Mouse (Mus musculus): Measurements from ENCODE around the gene Rasgrp2. TPM values are rescaled to one million over a fixed set of nuclear protein-coding genes. Genes with fewer than 3 reads are reported as not detected.
A peak's percentile ranks its signal among the peaks of the same experiment; 100 is the strongest.

Rasgrp2 gene
- polyA plus RNA-seq, 1 experiment from 2014 or later = 89.2 TPM

DNA sequence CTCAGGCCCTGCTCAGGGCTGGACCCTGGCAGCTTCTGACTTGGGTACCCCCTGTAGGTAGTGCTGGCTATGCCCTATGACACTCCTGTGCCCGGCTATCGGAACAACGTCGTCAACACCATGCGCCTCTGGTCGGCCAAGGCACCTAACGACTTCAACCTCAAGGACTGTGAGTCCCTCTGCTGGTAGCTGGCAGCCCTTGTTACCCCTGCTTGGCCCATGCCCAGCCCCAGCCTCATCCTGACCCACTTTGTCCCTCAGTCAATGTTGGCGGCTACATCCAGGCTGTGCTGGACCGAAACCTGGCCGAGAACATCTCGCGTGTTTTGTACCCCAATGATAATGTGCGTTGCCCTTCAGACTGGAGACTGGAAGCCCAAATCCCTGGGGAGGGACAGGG, 11.1 kb upstream of the Rasgrp2 start:
- Histone ChIP-seq H3K4me1 (replicated peaks; ENCODE audit: control insufficient read depth, insufficient read depth, low read length) (0 out of 2 replicates have a peak, but pooled peaks cover 16% of the 10 kb centered on the region), H3K4me2 (replicated peaks) (no peak overlapping the region), H3K9ac (no peak overlapping the region), H3K9me3 (ENCODE audit: control insufficient read depth, low read length) (no peaks in the 10 kb centered on the region), H3K4me3 (replicated peaks; ENCODE audit: low read length) (no peak overlapping the region), H3K27ac (no peak overlapping the region), H3K27me3 (ENCODE audit: control insufficient read depth, insufficient read depth, low read length) (no peaks in the 10 kb centered on the region), H3K36me3 (replicated peaks; ENCODE audit: control insufficient read depth, insufficient read depth) (no peaks in the 10 kb centered on the region)
- 87% methylated on average over 13 of the region's 13 CpGs for WGBS
- ATAC-seq (ENCODE audit: low FRiP score) (no peak), DNase-seq (ENCODE audit: low spot score) (no peak)

DNA sequence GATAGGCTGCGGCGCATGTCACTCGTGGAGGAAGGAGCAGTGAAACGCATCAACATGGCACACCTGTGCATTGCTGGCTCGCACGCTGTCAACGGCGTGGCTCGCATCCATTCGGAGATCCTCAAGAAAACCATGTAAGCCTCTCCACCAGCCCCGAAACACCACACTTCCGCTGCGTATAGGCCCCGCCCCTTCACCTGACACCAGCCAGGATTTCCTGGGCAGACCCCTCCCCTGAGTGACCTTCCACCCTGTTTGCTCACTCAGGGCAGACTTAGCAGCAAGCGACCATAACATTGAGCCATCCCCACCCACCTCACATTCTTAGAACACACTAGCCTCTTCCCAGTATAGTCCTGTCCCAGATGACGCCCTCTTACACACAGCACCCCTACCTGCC, 9.3 kb upstream of the Rasgrp2 start:
- 0 out of 2 replicates have a peak, but pooled peaks cover 8% of the 10 kb centered on the region for H3K4me1 ChIP-seq (replicated peaks; ENCODE audit: control insufficient read depth, insufficient read depth, low read length)
- ATAC-seq (ENCODE audit: low FRiP score) (peak; percentile 58; the same call in 1 of the 2 replicates), DNase-seq (ENCODE audit: low spot score) (no peak)
- H3K9me3 ChIP-seq (ENCODE audit: control insufficient read depth, low read length) = no peaks in the 10 kb centered on the region
- H3K27ac ChIP-seq = no peak overlapping the region
- WGBS = 6% methylated on average over 16 of the region's 16 CpGs
- peak overlapping the region; percentile 28 for H3K4me3 ChIP-seq (replicated peaks; ENCODE audit: low read length)
- H3K27me3 ChIP-seq (ENCODE audit: control insufficient read depth, insufficient read depth, low read length) = no peaks in the 10 kb centered on the region
- peak overlapping the region; percentile 43 for H3K9ac ChIP-seq
- H3K4me2 ChIP-seq (replicated peaks) = peak overlapping the region; percentile 52
- no peaks in the 10 kb centered on the region for H3K36me3 ChIP-seq (replicated peaks; ENCODE audit: control insufficient read depth, insufficient read depth)

DNA sequence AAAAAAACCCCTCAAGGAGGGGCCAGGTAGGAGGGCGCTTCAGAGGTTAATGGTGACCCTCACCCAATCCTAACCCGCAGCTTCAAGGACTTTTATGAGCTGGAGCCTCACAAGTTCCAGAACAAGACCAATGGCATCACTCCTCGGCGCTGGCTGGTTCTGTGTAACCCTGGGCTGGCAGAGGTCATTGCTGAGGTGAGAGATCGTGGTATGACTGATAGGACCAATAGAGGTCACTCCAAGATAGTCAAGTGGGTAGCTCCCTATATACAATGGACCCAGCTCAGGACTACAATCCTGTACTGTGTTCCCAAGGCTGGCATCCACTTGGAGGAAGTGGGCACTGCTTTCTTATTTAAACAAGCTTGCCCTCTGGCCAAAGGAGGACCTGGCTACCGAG, 8.9 kb upstream of the Rasgrp2 start:
- ATAC-seq (ENCODE audit: low FRiP score) = 0 out of 2 replicates have a peak, but pooled peaks have one; percentile 6
- WGBS = 60% methylated on average over 6 of the region's 6 CpGs

DNA sequence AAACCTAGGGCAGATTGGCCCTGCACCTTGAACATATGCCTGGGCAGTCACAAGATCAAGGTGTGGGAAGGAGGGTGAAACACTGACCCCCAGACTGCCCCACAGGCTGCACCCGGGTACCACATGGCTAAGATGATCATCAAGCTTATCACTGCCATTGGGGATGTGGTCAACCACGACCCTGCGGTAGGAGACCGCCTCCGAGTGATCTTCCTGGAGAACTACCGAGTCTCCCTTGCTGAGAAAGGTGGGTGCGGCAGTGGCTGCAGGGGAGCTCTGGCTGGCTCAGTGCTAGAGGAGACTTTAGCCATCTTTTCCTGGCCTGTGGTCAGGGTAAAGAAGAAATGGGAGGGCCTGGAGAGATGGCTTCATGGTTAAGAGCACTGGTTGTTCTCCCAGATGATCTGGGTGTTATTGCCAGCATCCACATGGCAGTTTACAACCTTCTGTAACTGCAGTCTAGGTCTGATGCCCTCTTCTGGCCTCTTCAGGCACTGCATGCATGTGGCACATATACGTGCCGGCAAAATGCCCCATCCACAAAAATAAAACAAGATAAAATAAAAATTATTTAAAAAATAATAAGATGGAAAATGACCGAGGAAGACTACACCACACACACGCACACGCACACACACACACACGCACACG, 6.3 kb upstream of the Rasgrp2 start:
- Histone ChIP-seq H3K4me3 (replicated peaks; ENCODE audit: low read length) (no peak overlapping the region), H3K9me3 (ENCODE audit: control insufficient read depth, low read length) (no peaks in the 10 kb centered on the region), H3K4me1 (replicated peaks; ENCODE audit: control insufficient read depth, insufficient read depth, low read length) (0 out of 2 replicates have a peak, but pooled peaks cover 8% of the 10 kb centered on the region), H3K4me2 (replicated peaks) (no peak overlapping the region), H3K27me3 (ENCODE audit: control insufficient read depth, insufficient read depth, low read length) (no peaks in the 10 kb centered on the region), H3K9ac (no peak overlapping the region), H3K27ac (no peak overlapping the region), H3K36me3 (replicated peaks; ENCODE audit: control insufficient read depth, insufficient read depth) (no peaks in the 10 kb centered on the region)
- 95% methylated on average over 14 of the region's 14 CpGs for WGBS
- ATAC-seq (ENCODE audit: low FRiP score) (no peak), DNase-seq (ENCODE audit: low spot score) (no peak)

More for the DNA sequence above, 8.9 kb upstream of the Rasgrp2 start:
- no peaks in the 10 kb centered on the region for H3K27me3 ChIP-seq (ENCODE audit: control insufficient read depth, insufficient read depth, low read length)
- 0 out of 2 replicates have a peak overlapping the region, but pooled peaks have one; percentile 43 for H3K9ac ChIP-seq
- no peaks in the 10 kb centered on the region for H3K9me3 ChIP-seq (ENCODE audit: control insufficient read depth, low read length)
- H3K4me1 ChIP-seq (replicated peaks; ENCODE audit: control insufficient read depth, insufficient read depth, low read length) = 0 out of 2 replicates have a peak, but pooled peaks cover 8% of the 10 kb centered on the region
- H3K27ac ChIP-seq = no peak overlapping the region
- H3K4me3 ChIP-seq (replicated peaks; ENCODE audit: low read length) = no peak overlapping the region
- H3K4me2 ChIP-seq (replicated peaks) = peak overlapping the region; percentile 52; the same call in 1 of the 2 replicates
- no peaks in the 10 kb centered on the region for H3K36me3 ChIP-seq (replicated peaks; ENCODE audit: control insufficient read depth, insufficient read depth)
- no peak for DNase-seq (ENCODE audit: low spot score)

DNA sequence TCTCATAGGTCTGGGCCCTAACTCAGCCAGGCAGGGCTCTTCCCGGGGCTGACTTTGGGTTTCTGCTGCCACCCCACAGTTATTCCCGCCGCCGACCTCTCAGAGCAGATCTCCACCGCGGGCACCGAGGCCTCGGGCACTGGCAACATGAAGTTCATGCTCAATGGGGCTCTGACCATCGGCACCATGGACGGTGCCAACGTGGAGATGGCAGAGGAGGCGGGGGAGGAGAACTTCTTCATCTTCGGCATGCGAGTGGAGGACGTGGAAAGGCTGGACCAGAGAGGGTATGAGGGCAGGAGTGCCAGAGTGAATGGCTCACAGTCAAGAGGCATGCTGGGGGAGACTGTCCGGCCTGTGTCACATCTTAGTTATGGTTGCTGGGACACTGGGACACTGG, 5.5 kb upstream of the Rasgrp2 start:
- WGBS = 89% methylated on average over 16 of the region's 16 CpGs
- Histone ChIP-seq H3K36me3 (replicated peaks; ENCODE audit: control insufficient read depth, insufficient read depth) (no peaks in the 10 kb centered on the region), H3K4me3 (replicated peaks; ENCODE audit: low read length) (no peak overlapping the region), H3K9me3 (ENCODE audit: control insufficient read depth, low read length) (no peaks in the 10 kb centered on the region), H3K4me2 (replicated peaks) (no peak overlapping the region), H3K9ac (no peak overlapping the region), H3K27ac (no peak overlapping the region), H3K27me3 (ENCODE audit: control insufficient read depth, insufficient read depth, low read length) (no peaks in the 10 kb centered on the region), H3K4me1 (replicated peaks; ENCODE audit: control insufficient read depth, insufficient read depth, low read length) (0 out of 2 replicates have a peak, but pooled peaks cover 8% of the 10 kb centered on the region)
- ATAC-seq (ENCODE audit: low FRiP score) (no peak), DNase-seq (ENCODE audit: low spot score) (no peak)

DNA sequence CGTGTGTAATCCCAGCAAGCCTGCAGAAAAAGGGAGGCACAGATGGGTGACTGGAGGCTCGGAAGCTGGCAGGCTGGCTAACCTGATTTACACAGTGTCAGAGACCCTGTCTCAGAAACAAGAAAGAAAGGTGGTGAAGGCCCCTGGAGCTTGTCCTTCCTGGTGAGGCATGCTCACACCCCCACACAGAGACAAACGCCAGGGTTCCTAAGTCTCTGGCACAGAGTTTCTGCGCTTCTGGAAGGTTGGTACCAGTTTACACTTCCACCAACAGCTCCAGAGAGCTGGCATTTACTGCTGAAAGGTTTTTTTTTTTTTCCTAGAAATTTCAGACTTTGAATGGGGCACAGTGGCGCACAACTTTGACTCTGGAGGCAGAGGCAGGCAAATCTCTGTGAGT, 2.9 kb upstream of the Rasgrp2 start:
- Histone ChIP-seq H3K27me3 (ENCODE audit: control insufficient read depth, insufficient read depth, low read length) (peaks cover 11% of the 10 kb centered on the region), H3K36me3 (replicated peaks; ENCODE audit: control insufficient read depth, insufficient read depth) (no peaks in the 10 kb centered on the region), H3K4me3 (replicated peaks; ENCODE audit: low read length) (no peak overlapping the region), H3K9ac (no peak overlapping the region), H3K4me1 (replicated peaks; ENCODE audit: control insufficient read depth, insufficient read depth, low read length) (peaks cover 21% of the 10 kb centered on the region), H3K9me3 (ENCODE audit: control insufficient read depth, low read length) (no peaks in the 10 kb centered on the region), H3K4me2 (replicated peaks) (no peak overlapping the region), H3K27ac (no peak overlapping the region)
- 87% methylated on average over 5 of the region's 5 CpGs for WGBS
- DNase-seq (ENCODE audit: low spot score) (no peak), ATAC-seq (ENCODE audit: low FRiP score) (no peak)

DNA sequence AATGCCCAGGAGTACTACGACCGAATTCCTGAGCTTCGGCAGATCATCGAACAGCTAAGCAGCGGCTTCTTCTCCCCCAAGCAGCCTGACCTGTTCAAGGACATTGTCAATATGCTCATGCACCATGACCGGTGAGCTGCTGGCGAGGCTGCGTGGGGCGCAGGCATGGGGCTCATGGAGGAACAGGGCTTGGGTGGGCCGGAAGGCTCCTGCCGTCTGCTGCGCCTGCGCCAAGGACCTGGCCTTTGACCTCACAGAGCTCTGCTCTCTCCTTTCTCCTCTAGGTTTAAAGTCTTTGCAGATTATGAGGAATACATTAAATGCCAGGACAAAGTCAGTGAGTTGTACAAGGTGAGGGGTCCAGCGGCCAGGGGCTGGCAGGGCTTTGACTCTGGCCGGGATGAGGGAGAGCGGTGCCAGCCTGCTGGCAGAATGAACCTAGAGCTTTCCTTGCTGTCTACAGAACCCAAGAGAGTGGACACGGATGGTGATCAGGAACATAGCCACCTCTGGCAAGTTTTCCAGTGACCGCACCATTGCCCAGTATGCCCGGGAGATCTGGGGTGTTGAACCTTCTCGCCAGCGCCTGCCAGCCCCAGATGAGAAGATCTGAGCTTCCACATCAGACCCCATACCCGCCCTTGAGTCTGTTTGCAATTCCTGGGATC, 1.4 kb upstream of the Rasgrp2 start:
- no peak for DNase-seq (ENCODE audit: low spot score)
- ATAC-seq (ENCODE audit: low FRiP score) = no peak
- H3K27ac ChIP-seq = no peak overlapping the region
- no peaks in the 10 kb centered on the region for H3K9me3 ChIP-seq (ENCODE audit: control insufficient read depth, low read length)
- peak overlapping the region; percentile 99; the same call in 1 of the 2 replicates for H3K4me2 ChIP-seq (replicated peaks)
- H3K4me3 ChIP-seq (replicated peaks; ENCODE audit: low read length) = no peak overlapping the region; the same call in 1 of the 2 replicates
- WGBS = 83% methylated on average over 22 of the region's 22 CpGs
- H3K9ac ChIP-seq = no peak overlapping the region
- H3K27me3 ChIP-seq (ENCODE audit: control insufficient read depth, insufficient read depth, low read length) = peaks cover 24% of the 10 kb centered on the region
- H3K36me3 ChIP-seq (replicated peaks; ENCODE audit: control insufficient read depth, insufficient read depth) = no peaks in the 10 kb centered on the region
- H3K4me1 ChIP-seq (replicated peaks; ENCODE audit: control insufficient read depth, insufficient read depth, low read length) = peaks cover 28% of the 10 kb centered on the region

DNA sequence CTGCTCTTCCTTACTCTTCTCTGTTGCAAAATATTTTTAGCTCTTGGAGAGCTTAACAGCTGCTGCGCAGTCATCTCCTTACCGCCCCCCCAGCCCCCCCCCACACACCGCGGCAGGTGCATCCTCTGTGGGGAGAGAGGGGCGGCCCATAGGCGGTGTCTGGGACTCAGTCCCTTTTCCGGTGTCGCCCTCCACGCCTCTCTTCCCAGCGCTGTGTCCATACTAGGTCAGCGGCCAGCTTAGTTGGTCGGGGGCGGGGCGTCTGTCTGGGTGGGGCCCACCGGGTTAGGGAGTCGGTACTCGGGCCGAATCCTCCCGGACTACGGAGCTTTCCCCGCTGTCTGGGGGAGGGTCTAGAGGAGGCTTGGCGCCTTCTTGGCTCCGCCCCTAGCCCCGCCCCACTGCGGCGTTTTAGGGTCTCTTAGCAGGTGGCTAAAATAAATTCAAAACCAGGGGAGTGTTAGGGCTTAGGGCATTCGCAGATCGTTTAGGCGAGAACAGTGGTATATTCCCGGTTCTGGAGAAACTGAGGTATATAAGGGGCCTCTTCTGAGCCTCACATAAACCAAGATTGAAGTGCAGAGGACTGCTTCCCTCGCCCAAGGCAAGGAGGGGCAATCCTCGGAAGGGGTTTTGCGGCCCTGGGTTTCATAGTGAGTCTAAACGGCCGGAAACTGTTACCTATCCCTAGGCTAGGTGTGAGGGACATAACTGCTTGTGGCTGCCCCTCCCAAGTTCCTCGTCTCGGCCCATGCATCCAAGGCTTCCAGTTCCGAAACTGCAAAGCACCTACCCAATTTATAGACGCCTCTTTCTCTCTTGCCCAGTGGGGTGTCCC, 474 bp upstream of the Rasgrp2 start:
- Histone ChIP-seq H3K27ac (peak overlapping the region; percentile 64), H3K4me2 (replicated peaks) (peak overlapping the region; percentile 99), H3K9ac (peak overlapping the region; percentile 81), H3K27me3 (ENCODE audit: control insufficient read depth, insufficient read depth, low read length) (peaks cover 24% of the 10 kb centered on the region), H3K4me3 (replicated peaks; ENCODE audit: low read length) (peak overlapping the region; percentile 67), H3K36me3 (replicated peaks; ENCODE audit: control insufficient read depth, insufficient read depth) (no peaks in the 10 kb centered on the region), H3K4me1 (replicated peaks; ENCODE audit: control insufficient read depth, insufficient read depth, low read length) (peaks cover 28% of the 10 kb centered on the region), H3K9me3 (ENCODE audit: control insufficient read depth, low read length) (no peaks in the 10 kb centered on the region)
- 1% methylated on average over 38 of the region's 39 CpGs for WGBS
- ATAC-seq (ENCODE audit: low FRiP score) (peak; percentile 51; the same call in 1 of the 2 replicates), DNase-seq (ENCODE audit: low spot score) (peak; percentile 69)
